Mouse (Mus musculus) hindbrain, embryonic 11.5 days (tissue): ENCODE measurements at regions not wholly inside any gene's neighbourhood (a gene's known extent, or its start where the extent isn't known, plus 50 kb on each side); places are given as distances from the start of the nearest gene placed in this dataset.

Experiments used
- ATAC-seq: fragments of 200-750 bp; cut with Nextera tagmentation; 2 replicates; pipeline ENCODE4 v1.8.0; 2017; ENCODE audit warnings: mild to moderate bottlenecking, moderate TSS enrichment, moderate library complexity; ENCODE audit not compliant: low FRiP score
- DNase-seq: peaks from one replicate; pipeline ENCODE4 v3.0.0-alpha.2; 2015; ENCODE audit warnings: low spot score
- H3K27ac ChIP-seq: fragments of 300-500 bp; sonication (generic); 2 replicates; pipeline ENCODE4 v1.5.1; 2014; ENCODE audit warnings: mild to moderate bottlenecking, low read depth, low read length
- H3K27me3 ChIP-seq: fragments of 300-500 bp; sonication (generic); 2 replicates; pipeline ENCODE4 v1.6.1; 2014; ENCODE audit warnings: mild to moderate bottlenecking, low read length, moderate library complexity, mixed read lengths; ENCODE audit not compliant: control insufficient read depth, insufficient read depth
- H3K36me3 ChIP-seq: fragments of 300-500 bp; sonication (generic); 2 replicates; pipeline ENCODE4 v1.6.1; 2014; ENCODE audit warnings: mild to moderate bottlenecking, low read length, moderate library complexity, mixed read lengths; ENCODE audit not compliant: control insufficient read depth, insufficient read depth
- H3K4me1 ChIP-seq: fragments of 300-500 bp; sonication (generic); replicated peaks from 2 replicates; pipeline ENCODE4 v1.6.1; 2014; ENCODE audit warnings: low read length, mixed read lengths; ENCODE audit not compliant: control insufficient read depth, insufficient read depth
- H3K4me2 ChIP-seq: fragments of 300-500 bp; sonication (generic); replicated peaks from 2 replicates; pipeline ENCODE4 v1.6.1; 2014; ENCODE audit warnings: mild to moderate bottlenecking, low read depth, low read length
- H3K4me3 ChIP-seq: fragments of 300-500 bp; sonication (generic); 2 replicates; pipeline ENCODE4 v1.5.1; 2014; ENCODE audit warnings: low read depth, low read length
- H3K9ac ChIP-seq: fragments of 300-500 bp; sonication (generic); 2 replicates; pipeline ENCODE4 v1.6.1; 2014; ENCODE audit warnings: low read depth, low read length
- H3K9me3 ChIP-seq: fragments of 300-500 bp; sonication (generic); 2 replicates; pipeline ENCODE4 v1.6.1; 2016; ENCODE audit warnings: low read length; ENCODE audit not compliant: control insufficient read depth
- WGBS: fragments of 180-500 bp; shearing (Covaris S2); extraction: QIAGEN DNeasy Blood & Tissue Kit; methylation state at CpG from one replicate; pipeline ENCODE4 v1.1.7; 2014; 5-methylcytosine and 5-hydroxymethylcytosine counted together

DNA sequence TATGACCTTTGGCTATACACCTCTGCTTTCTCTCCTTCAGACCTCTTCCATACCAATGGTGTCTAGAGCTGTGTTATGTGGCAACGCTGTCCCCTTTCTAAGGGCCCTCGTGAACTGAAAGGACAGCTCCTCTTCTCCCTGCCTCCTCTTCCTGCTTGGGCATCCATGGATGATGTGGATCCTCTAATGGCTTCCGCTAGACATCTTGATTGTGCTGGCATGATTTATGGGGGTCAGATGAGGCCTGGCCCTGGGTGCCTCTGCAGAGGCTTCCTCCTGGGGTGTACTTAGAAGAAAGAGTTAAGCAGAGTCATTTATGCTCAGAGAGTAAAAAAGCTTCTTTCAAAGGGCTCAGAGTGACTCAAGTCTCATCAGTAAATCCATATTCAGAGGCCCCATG, 131.5 kb upstream of the 9630041A04Rik start:
- Histone ChIP-seq H3K9me3 (no peaks in the 10 kb centered on the region), H3K4me3 (no peak overlapping the region), H3K27me3 (no peaks in the 10 kb centered on the region), H3K36me3 (no peaks in the 10 kb centered on the region), H3K4me2 (no peak overlapping the region), H3K4me1 (no peaks in the 10 kb centered on the region; the same call in 1 of the 2 replicates), H3K9ac (no peak overlapping the region), H3K27ac (0 out of 2 replicates have a peak overlapping the region, but pooled peaks have one; percentile 7)
- WGBS, result 55% methylated on average over 3 of the region's 3 CpGs
- no peak for ATAC-seq
- peak; percentile 36 for DNase-seq

DNA sequence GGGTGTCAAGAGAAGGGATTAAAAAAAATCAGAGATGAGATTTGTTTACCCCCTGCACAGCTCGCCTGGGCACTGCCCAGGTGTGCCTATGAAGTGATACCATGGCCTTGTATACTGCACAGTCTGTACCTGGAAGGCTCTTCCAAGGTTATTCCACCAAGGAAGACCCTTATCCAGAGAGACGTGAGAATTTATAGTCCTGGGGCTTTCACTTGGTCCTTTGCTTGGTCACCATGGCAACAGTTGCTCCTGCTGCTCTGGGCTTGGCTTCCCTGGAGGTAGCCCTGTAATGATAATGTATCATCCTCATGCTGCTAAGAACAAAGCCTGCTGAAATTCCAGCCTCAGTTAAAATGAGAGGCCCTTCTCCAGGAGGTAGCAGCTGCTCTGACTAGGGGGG, 143.7 kb upstream of the 9630041A04Rik start:
- DNase-seq (peak; percentile 35), ATAC-seq (peak; percentile 78)
- H3K4me3 ChIP-seq, result no peak overlapping the region
- no peak overlapping the region for H3K9ac ChIP-seq
- WGBS, result 34% methylated on average over 2 of the region's 2 CpGs
- H3K36me3 ChIP-seq, result no peaks in the 10 kb centered on the region
- no peaks in the 10 kb centered on the region for H3K27me3 ChIP-seq
- no peak overlapping the region for H3K4me2 ChIP-seq
- H3K9me3 ChIP-seq, result no peaks in the 10 kb centered on the region
- H3K27ac ChIP-seq, result no peak overlapping the region
- no peaks in the 10 kb centered on the region for H3K4me1 ChIP-seq

DNA sequence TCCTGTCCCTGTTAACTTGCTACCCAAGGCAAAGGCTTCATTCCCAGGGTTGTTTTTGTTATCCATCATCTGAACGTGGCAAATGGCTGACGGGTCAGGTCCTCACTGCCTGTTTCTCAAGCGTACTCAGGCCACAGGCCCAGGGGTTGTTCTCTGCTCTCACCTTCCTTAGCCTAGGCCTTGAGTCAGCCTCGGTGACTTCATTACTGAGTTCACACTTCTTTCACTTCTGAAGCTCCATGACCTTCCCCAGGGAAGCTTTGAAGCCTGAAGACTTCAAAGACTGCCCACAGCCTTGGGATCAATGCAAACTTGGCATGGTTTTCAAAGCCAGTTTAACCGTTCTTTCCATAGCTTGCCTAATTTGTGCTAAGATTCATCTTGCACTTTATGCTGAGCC, 145.3 kb upstream of the 9630041A04Rik start:
- H3K36me3 ChIP-seq, result no peaks in the 10 kb centered on the region
- WGBS, result 71% methylated on average over 5 of the region's 5 CpGs
- no peak overlapping the region for H3K4me2 ChIP-seq
- H3K9ac ChIP-seq, result no peak overlapping the region
- H3K4me3 ChIP-seq, result no peak overlapping the region
- H3K27me3 ChIP-seq, result no peaks in the 10 kb centered on the region
- no peak overlapping the region for H3K27ac ChIP-seq
- H3K4me1 ChIP-seq, result no peaks in the 10 kb centered on the region
- no peaks in the 10 kb centered on the region for H3K9me3 ChIP-seq
- DNase-seq (no peak), ATAC-seq (no peak)

DNA sequence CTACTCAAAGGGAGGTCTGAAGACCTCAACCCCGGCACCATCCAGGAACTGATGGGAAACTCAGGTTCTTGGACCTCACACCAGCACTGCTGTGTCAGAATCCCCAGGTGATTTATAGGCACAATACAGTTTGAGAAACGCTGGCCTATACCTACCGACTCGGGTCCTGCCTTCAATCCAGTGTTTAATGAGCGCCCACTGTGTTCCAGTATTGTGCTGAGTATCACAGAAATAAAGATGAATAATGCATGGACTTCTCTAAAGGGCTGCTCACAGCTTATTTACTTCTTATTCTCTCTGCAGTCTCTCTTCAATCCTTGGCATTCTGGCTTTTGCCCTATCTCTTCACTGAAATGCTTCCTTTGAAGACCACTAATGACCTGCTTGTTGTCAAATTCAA, 146.8 kb upstream of the 9630041A04Rik start:
- H3K9me3 ChIP-seq, result no peaks in the 10 kb centered on the region
- H3K27ac ChIP-seq, result no peak overlapping the region
- no peaks in the 10 kb centered on the region for H3K4me1 ChIP-seq
- no peak overlapping the region for H3K4me3 ChIP-seq
- DNase-seq (no peak), ATAC-seq (no peak)
- no peak overlapping the region for H3K4me2 ChIP-seq
- WGBS, result 66% methylated on average over 5 of the region's 5 CpGs
- H3K36me3 ChIP-seq, result no peaks in the 10 kb centered on the region
- no peak overlapping the region for H3K9ac ChIP-seq
- H3K27me3 ChIP-seq, result no peaks in the 10 kb centered on the region

DNA sequence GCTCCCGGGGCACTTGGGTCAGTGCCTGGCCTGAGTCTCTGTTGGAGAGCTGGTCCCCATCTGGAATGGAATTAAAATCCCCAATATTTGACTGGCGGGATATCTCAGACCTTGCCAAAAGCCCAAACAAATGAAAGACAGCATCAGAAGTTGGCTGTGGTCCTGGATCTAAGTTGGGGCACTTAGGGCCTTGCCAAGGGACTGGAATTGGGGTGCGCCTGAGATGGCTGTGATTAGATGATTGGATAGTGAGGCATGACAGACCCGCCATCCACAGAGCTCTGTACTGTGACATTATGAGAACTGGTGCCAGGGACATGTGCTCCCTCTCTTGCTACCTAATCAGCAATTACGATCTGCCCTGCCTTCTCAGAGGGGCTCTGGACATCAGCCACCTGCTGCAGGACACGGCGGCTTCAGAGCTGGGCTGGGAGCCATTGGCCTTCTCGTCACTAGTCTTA, 151.0 kb upstream of the 9630041A04Rik start:
- H3K36me3 ChIP-seq, result no peaks in the 10 kb centered on the region
- no peak for DNase-seq
- no peaks in the 10 kb centered on the region for H3K4me1 ChIP-seq
- H3K4me2 ChIP-seq, result no peak overlapping the region
- H3K27ac ChIP-seq, result no peak overlapping the region
- no peaks in the 10 kb centered on the region for H3K27me3 ChIP-seq
- no peak overlapping the region for H3K9ac ChIP-seq
- 87% methylated on average over 8 of the region's 8 CpGs for WGBS
- no peaks in the 10 kb centered on the region for H3K9me3 ChIP-seq
- H3K4me3 ChIP-seq, result no peak overlapping the region
- ATAC-seq, result no peak

DNA sequence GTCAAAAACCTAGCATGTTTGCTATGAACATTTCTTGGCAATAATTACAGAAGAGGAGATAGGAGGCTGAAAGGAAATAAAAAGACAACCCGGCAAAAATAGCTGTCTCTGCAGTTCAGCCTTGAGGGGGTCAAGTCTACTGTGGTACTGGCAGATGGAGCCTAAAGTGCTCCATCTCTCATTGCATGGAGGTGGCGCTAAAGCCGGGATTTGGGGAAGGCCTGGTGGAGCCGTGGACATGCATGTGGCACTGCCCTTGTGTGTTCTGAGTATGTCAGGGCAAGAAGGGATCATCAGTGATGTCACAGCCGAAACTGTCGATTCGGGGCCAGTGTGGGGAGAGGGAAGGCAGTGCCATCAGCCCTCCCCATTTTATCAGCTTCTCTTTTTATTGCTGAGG, 161.3 kb upstream of the 9630041A04Rik start:
- Histone ChIP-seq H3K4me1 (no peaks in the 10 kb centered on the region), H3K9ac (no peak overlapping the region), H3K4me3 (no peak overlapping the region), H3K9me3 (no peaks in the 10 kb centered on the region), H3K27me3 (no peaks in the 10 kb centered on the region), H3K4me2 (no peak overlapping the region), H3K27ac (no peak overlapping the region), H3K36me3 (no peaks in the 10 kb centered on the region)
- WGBS, result 76% methylated on average over 7 of the region's 7 CpGs
- ATAC-seq, result no peak
- DNase-seq, result no peak

DNA sequence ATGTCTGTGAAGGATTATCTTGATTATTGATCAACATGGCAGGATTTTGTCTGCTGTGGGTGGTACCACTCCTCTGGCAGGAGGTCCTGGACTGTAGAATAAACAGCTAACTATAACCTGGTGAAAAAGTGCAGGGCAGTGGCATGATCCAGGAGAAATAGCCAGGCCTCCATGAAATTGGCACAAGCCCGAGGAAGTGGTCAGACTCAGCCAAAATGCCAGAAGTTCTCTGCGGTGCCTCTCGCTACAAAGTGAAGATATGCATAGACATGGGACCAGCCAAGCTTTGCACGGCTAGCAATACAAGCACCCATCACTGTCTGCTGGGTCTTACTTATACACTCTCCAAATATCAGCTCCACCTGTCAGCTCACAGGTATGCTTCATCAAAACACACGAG, 167.6 kb upstream of the 9630041A04Rik start:
- Histone ChIP-seq H3K27me3 (no peaks in the 10 kb centered on the region), H3K4me3 (no peak overlapping the region), H3K36me3 (no peaks in the 10 kb centered on the region), H3K9ac (no peak overlapping the region), H3K27ac (no peak overlapping the region), H3K4me2 (no peak overlapping the region), H3K4me1 (no peaks in the 10 kb centered on the region; the same call in 1 of the 2 replicates), H3K9me3 (no peaks in the 10 kb centered on the region)
- no peak for DNase-seq
- WGBS, result 92% methylated on average over 5 of the region's 5 CpGs
- no peak for ATAC-seq

DNA sequence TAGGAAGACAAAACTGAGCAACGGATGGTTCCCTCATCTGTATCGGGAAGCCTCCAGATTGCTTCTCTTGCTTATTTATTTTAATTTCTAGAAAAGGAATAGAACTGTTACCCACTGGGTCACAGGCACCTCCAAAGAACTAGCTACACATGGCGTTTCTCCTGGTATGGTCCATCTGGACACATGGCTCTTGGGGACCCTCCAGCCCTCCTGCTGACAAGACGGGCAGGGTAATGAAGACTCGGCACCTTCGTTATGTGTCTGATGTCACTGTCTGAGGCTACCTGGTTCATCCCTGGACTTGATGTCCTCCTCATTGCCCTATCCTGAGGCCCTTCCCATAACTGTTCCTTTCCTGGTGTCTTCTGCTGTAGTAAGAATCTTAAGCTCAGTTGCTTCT, 170.3 kb upstream of the 9630041A04Rik start:
- Histone ChIP-seq H3K4me3 (no peak overlapping the region), H3K9ac (no peak overlapping the region), H3K9me3 (no peaks in the 10 kb centered on the region), H3K36me3 (no peaks in the 10 kb centered on the region), H3K27ac (no peak overlapping the region), H3K27me3 (no peaks in the 10 kb centered on the region), H3K4me2 (no peak overlapping the region), H3K4me1 (no peaks in the 10 kb centered on the region; the same call in 1 of the 2 replicates)
- ATAC-seq (no peak), DNase-seq (peak; percentile 3)
- 83% methylated on average over 6 of the region's 6 CpGs for WGBS

DNA sequence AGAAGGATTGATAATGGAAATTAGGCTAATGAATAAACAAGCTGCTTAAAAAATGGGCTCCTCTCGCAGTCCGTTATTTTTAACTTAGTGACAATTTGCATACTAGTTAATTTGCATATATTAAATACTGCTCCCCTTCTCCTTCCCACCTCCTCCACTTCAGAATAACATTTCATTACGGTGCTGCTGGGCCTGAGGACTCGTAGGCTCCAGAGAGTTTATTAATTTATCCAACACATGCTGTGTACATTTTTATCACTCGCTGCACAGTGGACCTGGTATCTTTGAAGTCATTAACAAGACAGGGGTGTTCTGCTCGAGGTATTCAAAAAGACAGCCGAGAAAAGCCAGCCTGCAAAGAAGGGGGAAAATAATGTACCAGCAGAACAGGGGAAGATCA, 170.7 kb upstream of the 9630041A04Rik start:
- DNase-seq (peak; percentile 4), ATAC-seq (no peak)

More for the DNA sequence above, 170.7 kb upstream of the 9630041A04Rik start:
- H3K36me3 ChIP-seq, result no peaks in the 10 kb centered on the region
- no peak overlapping the region for H3K27ac ChIP-seq
- H3K4me1 ChIP-seq, result no peaks in the 10 kb centered on the region; the same call in 1 of the 2 replicates
- H3K4me2 ChIP-seq, result no peak overlapping the region
- H3K27me3 ChIP-seq, result no peaks in the 10 kb centered on the region
- 59% methylated on average over 7 of the region's 7 CpGs for WGBS
- no peak overlapping the region for H3K4me3 ChIP-seq
- H3K9ac ChIP-seq, result no peak overlapping the region
- no peaks in the 10 kb centered on the region for H3K9me3 ChIP-seq
